Mouse (Mus musculus) 3T3-L1 (cell line): Measurements from ENCODE around the gene Slc7a11.

Source experiments
- DNase-seq: peaks from one replicate; pipeline ENCODE4 v3.0.0-alpha.2; 2015; ENCODE audit warnings: low read depth, low spot score

Gene Slc7a11

GRCm38 (mm10) chr3:50307339-50308327 is 135.8 kb downstream of the Slc7a11 start:
- peak; percentile 21 for DNase-seq

- DNase-seq, result no peak
These were observed 137.1 kb downstream of the Slc7a11 start for GRCm38 (mm10) chr3:50306334-50306733.

- DNase-seq, result peak; percentile 63
These were observed 139.3 kb downstream of the Slc7a11 start for GRCm38 (mm10) chr3:50304137-50304536.

GRCm38 (mm10) chr3:50302648-50303047 is 140.8 kb downstream of the Slc7a11 start:
- no peak for DNase-seq

- peak; percentile 74 for DNase-seq
These were observed 142.5 kb downstream of the Slc7a11 start for GRCm38 (mm10) chr3:50300952-50301303.

GRCm38 (mm10) chr3:50300002-50300951 is 143.1 kb downstream of the Slc7a11 start:
- DNase-seq, result no peak

- DNase-seq, result no peak
These were observed 144.9 kb downstream of the Slc7a11 start for GRCm38 (mm10) chr3:50298366-50298991.

GRCm38 (mm10) chr3:50296956-50297355 is 146.5 kb downstream of the Slc7a11 start:
- DNase-seq, result no peak

GRCm38 (mm10) chr3:50275023-50275422 is 168.4 kb downstream of the Slc7a11 start:
- no peak for DNase-seq

GRCm38 (mm10) chr3:50272222-50272621 is 171.2 kb downstream of the Slc7a11 start:
- no peak for DNase-seq

- no peak for DNase-seq
These were observed 173.7 kb downstream of the Slc7a11 start for GRCm38 (mm10) chr3:50269680-50270079.

GRCm38 (mm10) chr3:50262547-50263087 is 180.8 kb downstream of the Slc7a11 start:
- no peak for DNase-seq

GRCm38 (mm10) chr3:50262066-50262465 is 181.3 kb downstream of the Slc7a11 start:
- no peak for DNase-seq

- DNase-seq, result no peak
These were observed 182.7 kb downstream of the Slc7a11 start for GRCm38 (mm10) chr3:50260667-50261066.

- no peak for DNase-seq
These were observed 184.6 kb downstream of the Slc7a11 start for GRCm38 (mm10) chr3:50258852-50259251.

- DNase-seq, result no peak
These were observed 193.7 kb downstream of the Slc7a11 start for GRCm38 (mm10) chr3:50249598-50250300.

- DNase-seq, result no peak
These were observed 207.4 kb downstream of the Slc7a11 start for GRCm38 (mm10) chr3:50235990-50236389.

GRCm38 (mm10) chr3:50233144-50233543 is 210.3 kb downstream of the Slc7a11 start:
- DNase-seq, result no peak

GRCm38 (mm10) chr3:50224390-50225114 is 218.9 kb downstream of the Slc7a11 start:
- DNase-seq, result no peak

- no peak for DNase-seq
These were observed 223.0 kb downstream of the Slc7a11 start for GRCm38 (mm10) chr3:50220454-50220853.
